Mouse (Mus musculus) liver, adult 2 months (tissue): ENCODE results near the gene Gm28729.

Experiments used
- CTCF ChIP-seq: fragments of 200-500 bp; IDR thresholded peaks from 2 replicates; pipeline ENCODE4 v1.5.1; 2011; ENCODE audit warnings: low read depth, low read length, control low read depth
- POLR2A ChIP-seq: fragments of 200-500 bp; IDR thresholded peaks from 2 replicates; pipeline ENCODE4 v1.6.1; 2011; ENCODE audit warnings: low read length, control low read depth; ENCODE audit not compliant: insufficient read depth; ENCODE audit errors: extremely low read depth

- TF ChIP-seq POLR2A (no peak), CTCF (no peak)
Measured at GRCm38 (mm10) chr9:96445351-96445750, 79.7 kb downstream of the Gm28729 start.
